Comparison of ENCODE assay signal across 1 mouse cellular context in the genomic region with DNA sequence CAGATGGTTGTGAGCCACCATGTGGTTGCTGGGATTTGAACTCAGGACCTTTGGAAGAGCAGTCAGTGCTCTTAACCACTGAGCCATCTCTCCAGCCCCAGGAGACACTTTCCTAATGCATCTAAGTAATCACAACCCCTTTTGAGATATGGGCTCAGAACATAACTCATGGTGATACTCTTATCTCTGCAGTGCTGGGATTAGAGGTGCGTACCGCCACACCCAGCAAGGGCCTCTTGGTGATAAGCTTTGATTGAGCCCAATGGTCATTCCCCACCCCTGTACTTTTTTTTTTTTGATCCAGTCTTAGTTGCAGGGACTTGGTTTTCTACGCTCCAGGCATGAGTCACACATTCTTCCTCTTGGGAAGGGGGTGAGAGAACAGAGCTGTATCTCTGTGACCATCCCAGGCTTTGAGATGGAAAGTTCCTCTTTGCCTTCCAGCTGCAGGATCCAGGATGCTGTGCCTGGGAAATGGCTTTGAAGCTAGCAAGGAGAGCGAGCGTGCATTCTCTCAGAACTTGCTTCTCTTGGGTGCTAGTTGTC.
A peak's percentile ranks its signal among the peaks of the same experiment; 100 is the strongest.
TF ChIP-seq lines count a peak whose summit lies in the region.

No protein-coding gene starts in this region.

TF ChIP-seq in MEL, 35 proteins besides CTCF, POLR2A, EP300 and RAD21:
- TF ChIP-seq ZNF384 (IDR thresholded peaks at IDR 0.05; ENCODE audit: low read depth, low read length): no peak
- peak; percentile 67; the same call in 1 of the 2 replicates for TF ChIP-seq RCOR1 (IDR thresholded peaks at IDR 0.05; ENCODE audit: low read depth, low read length)
